Mouse (Mus musculus) neural tube, embryonic 14.5 days (tissue): Measurements from ENCODE around the gene Morn3. TPM values are rescaled to one million over a fixed set of nuclear protein-coding genes. Genes with fewer than 3 reads are reported as not detected.
"Not testable (repeated sequence)": the region's sequence is repeated elsewhere in the genome, so short reads cannot be mapped to it uniquely, and the experiment has no call there.

ENCODE experiments used
- ATAC-seq: fragments of 200-750 bp; cut with Nextera tagmentation; 2 replicates; pipeline ENCODE4 v1.8.0; 2017; ENCODE audit warnings: low read depth, mild to moderate bottlenecking, moderate TSS enrichment, moderate library complexity
- H3K27ac ChIP-seq: fragments of 300-500 bp; sonication (generic); 2 replicates; pipeline ENCODE4 v1.5.1; 2014; ENCODE audit warnings: low read depth, mild to moderate bottlenecking, control low read depth, low read length, moderate library complexity, mixed read lengths
- H3K27me3 ChIP-seq: fragments of 300-500 bp; sonication (generic); 2 replicates; pipeline ENCODE4 v1.6.1; 2014; ENCODE audit warnings: low read length; ENCODE audit not compliant: control insufficient read depth, insufficient read depth
- H3K36me3 ChIP-seq: fragments of 300-500 bp; sonication (generic); 2 replicates; pipeline ENCODE4 v1.6.1; 2014; ENCODE audit warnings: low read length, mixed read lengths; ENCODE audit not compliant: control insufficient read depth, insufficient read depth
- H3K4me1 ChIP-seq: fragments of 300-500 bp; sonication (generic); 2 replicates; pipeline ENCODE4 v1.6.1; 2014; ENCODE audit warnings: low read length; ENCODE audit not compliant: control insufficient read depth, insufficient read depth
- H3K4me2 ChIP-seq: fragments of 300-500 bp; sonication (generic); 2 replicates; pipeline ENCODE4 v1.6.1; 2014; ENCODE audit warnings: mild to moderate bottlenecking, low read depth, low read length, control low read depth
- H3K4me3 ChIP-seq: fragments of 300-500 bp; sonication (generic); 2 replicates; pipeline ENCODE4 v1.5.1; 2014; ENCODE audit warnings: low read depth, low read length, control low read depth, mixed read lengths
- H3K9ac ChIP-seq: fragments of 300-500 bp; sonication (generic); replicated peaks from 2 replicates; pipeline ENCODE4 v1.6.1; 2014; ENCODE audit warnings: low read depth, mild to moderate bottlenecking, control low read depth, low read length, mixed read lengths
- H3K9me3 ChIP-seq: fragments of 300-500 bp; sonication (generic); 2 replicates; pipeline ENCODE4 v1.6.1; 2016; ENCODE audit warnings: low read length; ENCODE audit not compliant: control insufficient read depth
- WGBS: fragments of 180-500 bp; shearing (Covaris S2); extraction: QIAGEN DNeasy Blood & Tissue Kit; methylation state at CpG from one replicate; pipeline ENCODE4 v1.1.7; 2014; 5-methylcytosine and 5-hydroxymethylcytosine counted together
- polyA plus RNA-seq: library from polyadenylated mRNA; unstranded; fragments of >200 nt; fragmentation: Nextera tagmentation; extraction: Ambion mirVana; gene quantifications from 2 replicates; pipeline ENCODE4 v1.2.1, GENCODE M21; 2014

Morn3 gene
- polyA plus RNA-seq, 1 experiment from 2014 or later, result 0.37 TPM

- H3K4me3 ChIP-seq, result no peak overlapping the region
- no peak for ATAC-seq
- no peaks in the 10 kb centered on the region for H3K27me3 ChIP-seq
- no peak overlapping the region for H3K9ac ChIP-seq
- 33% methylated on average over 6 of the region's 6 CpGs for WGBS
- no peak overlapping the region for H3K4me2 ChIP-seq
- H3K4me1 ChIP-seq, result no peaks in the 10 kb centered on the region
- H3K9me3 ChIP-seq, result no peaks in the 10 kb centered on the region
- H3K27ac ChIP-seq, result no peak overlapping the region
- no peaks in the 10 kb centered on the region for H3K36me3 ChIP-seq
These were observed 17.4 kb upstream of the Morn3 start for GRCm38 (mm10) chr5:123064207-123064606.

GRCm38 (mm10) chr5:123063141-123063540 lies 16.3 kb upstream of the Morn3 start:
- H3K9ac ChIP-seq, result no peak overlapping the region
- H3K27me3 ChIP-seq, result no peaks in the 10 kb centered on the region
- no peaks in the 10 kb centered on the region for H3K9me3 ChIP-seq
- no peaks in the 10 kb centered on the region for H3K4me1 ChIP-seq
- no peak for ATAC-seq
- H3K4me3 ChIP-seq, result no peak overlapping the region
- H3K36me3 ChIP-seq, result no peaks in the 10 kb centered on the region
- H3K27ac ChIP-seq, result no peak overlapping the region
- no peak overlapping the region for H3K4me2 ChIP-seq
- WGBS, result 87% methylated on average over 3 of the region's 3 CpGs

- WGBS, result 82% methylated on average over 6 of the region's 6 CpGs
- ATAC-seq, H3K36me3 ChIP-seq, H3K4me2 ChIP-seq, H3K27me3 ChIP-seq, H3K27ac ChIP-seq, H3K9ac ChIP-seq, H3K4me1 ChIP-seq, H3K4me3 ChIP-seq, H3K9me3 ChIP-seq: not testable (repeated sequence)
These were observed 14.6 kb upstream of the Morn3 start for GRCm38 (mm10) chr5:123061402-123061749.

- no peaks in the 10 kb centered on the region for H3K9me3 ChIP-seq
- no peaks in the 10 kb centered on the region for H3K36me3 ChIP-seq
- no peaks in the 10 kb centered on the region for H3K4me1 ChIP-seq
- H3K27me3 ChIP-seq, result no peaks in the 10 kb centered on the region
- H3K4me2 ChIP-seq, result no peak overlapping the region
- 78% methylated on average over 9 of the region's 9 CpGs for WGBS
- no peak overlapping the region for H3K9ac ChIP-seq
- no peak overlapping the region for H3K27ac ChIP-seq
- no peak for ATAC-seq
- H3K4me3 ChIP-seq, result no peak overlapping the region
These were observed 14.0 kb upstream of the Morn3 start for GRCm38 (mm10) chr5:123060706-123061401.

GRCm38 (mm10) chr5:123059757-123060520 lies 13.1 kb upstream of the Morn3 start:
- 50% methylated on average over 14 of the region's 14 CpGs for WGBS
- H3K9ac ChIP-seq, result no peak overlapping the region
- H3K9me3 ChIP-seq, result no peaks in the 10 kb centered on the region
- H3K4me2 ChIP-seq, result no peak overlapping the region
- no peaks in the 10 kb centered on the region for H3K4me1 ChIP-seq
- H3K27me3 ChIP-seq, result no peaks in the 10 kb centered on the region
- H3K4me3 ChIP-seq, result no peak overlapping the region
- no peaks in the 10 kb centered on the region for H3K36me3 ChIP-seq
- no peak overlapping the region for H3K27ac ChIP-seq
- ATAC-seq, result no peak

- WGBS, result 45% methylated on average over 16 of the region's 16 CpGs
- Histone ChIP-seq H3K4me1 (no peaks in the 10 kb centered on the region), H3K4me2 (peak overlapping the region; percentile 41), H3K9ac (no peak overlapping the region), H3K27me3 (no peaks in the 10 kb centered on the region), H3K27ac (0 out of 2 replicates have a peak overlapping the region, but pooled peaks have one; percentile 41), H3K4me3 (peak overlapping the region; percentile 32), H3K9me3 (no peaks in the 10 kb centered on the region), H3K36me3 (no peaks in the 10 kb centered on the region)
- ATAC-seq, result no peak
These were observed 11.7 kb upstream of the Morn3 start for GRCm38 (mm10) chr5:123058251-123059102.

GRCm38 (mm10) chr5:123057366-123058250 lies 10.8 kb upstream of the Morn3 start:
- Histone ChIP-seq H3K36me3 (no peaks in the 10 kb centered on the region), H3K27ac (peak overlapping the region; percentile 60; the same call in 1 of the 2 replicates), H3K27me3 (no peaks in the 10 kb centered on the region), H3K9me3 (no peaks in the 10 kb centered on the region), H3K4me3 (peak overlapping the region; percentile 32), H3K4me2 (peak overlapping the region; percentile 41), H3K9ac (peak overlapping the region; percentile 25; the same call in 1 of the 2 replicates), H3K4me1 (no peaks in the 10 kb centered on the region)
- 8% methylated on average over 48 of the region's 48 CpGs for WGBS
- peak; percentile 91 for ATAC-seq

- H3K36me3 ChIP-seq, result no peaks in the 10 kb centered on the region
- no peaks in the 10 kb centered on the region for H3K9me3 ChIP-seq
- H3K27me3 ChIP-seq, result no peaks in the 10 kb centered on the region
- H3K27ac ChIP-seq, result no peak overlapping the region
- 84% methylated on average over 5 of the region's 5 CpGs for WGBS
- 0 out of 2 replicates have a peak, but pooled peaks cover 3% of the 10 kb centered on the region for H3K4me1 ChIP-seq
- H3K9ac ChIP-seq, result no peak overlapping the region
- no peak for ATAC-seq
- H3K4me2 ChIP-seq, result no peak overlapping the region
- H3K4me3 ChIP-seq, result no peak overlapping the region
These were observed 4.9 kb upstream of the Morn3 start for GRCm38 (mm10) chr5:123051736-123052135.
